Mouse (Mus musculus) lung, adult 2 months (tissue): Measurements from ENCODE around the gene Hectd1.

Experiments
- CTCF ChIP-seq: fragments of 200-500 bp; IDR thresholded peaks from 2 replicates; pipeline ENCODE4 v1.5.1; 2011; ENCODE audit warnings: mild to moderate bottlenecking, low read length, control low read depth; ENCODE audit not compliant: insufficient read depth
- POLR2A ChIP-seq: fragments of 200-500 bp; IDR thresholded peaks from 2 replicates; pipeline ENCODE4 v1.6.1; 2011; ENCODE audit warnings: low read depth, mild to moderate bottlenecking, control low read depth, low read length, borderline replicate concordance; ENCODE audit errors: extremely low read depth

GRCm38 (mm10) chr12:51851155-51851554 is 21.8 kb upstream of the Hectd1 start:
- no peak for TF ChIP-seq POLR2A
- TF ChIP-seq CTCF, result no peak
